Mouse (Mus musculus): ENCODE results near the gene Extl2. TPM values are rescaled to one million over a fixed set of nuclear protein-coding genes. Genes with fewer than 3 reads are reported as not detected.

Gene Extl2
- polyA plus RNA-seq, 1 experiment: 5.6 TPM

- no peaks in the 10 kb centered on the region for H3K27me3 ChIP-seq (ENCODE audit: control insufficient read depth, insufficient read depth, low read length)
- H3K36me3 ChIP-seq (ENCODE audit: control insufficient read depth, insufficient read depth, low read length): no peaks in the 10 kb centered on the region
- H3K4me3 ChIP-seq (ENCODE audit: control insufficient read depth, low read depth, low read length): no peak overlapping the region
- H3K4me1 ChIP-seq (ENCODE audit: control insufficient read depth, insufficient read depth, low read length): peaks cover 4% of the 10 kb centered on the region
- no peak for TF ChIP-seq POLR2A (IDR thresholded peaks at IDR 0.05; ENCODE audit: control insufficient read depth, low read depth, low read length)
- no peak for TF ChIP-seq CTCF (IDR thresholded peaks at IDR 0.05; ENCODE audit: control insufficient read depth, insufficient read depth, insufficient replicate concordance, low read depth, low read length)
- no peak overlapping the region for H3K27ac ChIP-seq (ENCODE audit: control insufficient read depth, insufficient read depth, low read depth, low read length)
Observed at GRCm38 (mm10) chr3:116009622-116010344, 2.5 kb downstream of the Extl2 start.

- H3K4me3 ChIP-seq (ENCODE audit: control insufficient read depth, low read depth, low read length): no peak overlapping the region
- H3K36me3 ChIP-seq (ENCODE audit: control insufficient read depth, insufficient read depth, low read length): no peaks in the 10 kb centered on the region
- H3K27me3 ChIP-seq (ENCODE audit: control insufficient read depth, insufficient read depth, low read length): no peaks in the 10 kb centered on the region
- no peaks in the 10 kb centered on the region for H3K4me1 ChIP-seq (ENCODE audit: control insufficient read depth, insufficient read depth, low read length)
- H3K27ac ChIP-seq (ENCODE audit: control insufficient read depth, insufficient read depth, low read depth, low read length): no peak overlapping the region
- TF ChIP-seq CTCF (IDR thresholded peaks at IDR 0.05; ENCODE audit: control insufficient read depth, insufficient read depth, insufficient replicate concordance, low read depth, low read length) (no peak), POLR2A (IDR thresholded peaks at IDR 0.05; ENCODE audit: control insufficient read depth, low read depth, low read length) (no peak)
Observed at GRCm38 (mm10) chr3:116014901-116015300, 7.6 kb downstream of the Extl2 start.

- Histone ChIP-seq H3K27me3 (ENCODE audit: control insufficient read depth, insufficient read depth, low read length) (no peaks in the 10 kb centered on the region), H3K4me1 (ENCODE audit: control insufficient read depth, insufficient read depth, low read length) (no peaks in the 10 kb centered on the region), H3K4me3 (ENCODE audit: control insufficient read depth, low read depth, low read length) (no peak overlapping the region), H3K27ac (ENCODE audit: control insufficient read depth, insufficient read depth, low read depth, low read length) (no peak overlapping the region), H3K36me3 (ENCODE audit: control insufficient read depth, insufficient read depth, low read length) (no peaks in the 10 kb centered on the region)
- TF ChIP-seq POLR2A (IDR thresholded peaks at IDR 0.05; ENCODE audit: control insufficient read depth, low read depth, low read length): no peak
- TF ChIP-seq CTCF (IDR thresholded peaks at IDR 0.05; ENCODE audit: control insufficient read depth, insufficient read depth, insufficient replicate concordance, low read depth, low read length): no peak
Observed at GRCm38 (mm10) chr3:116016116-116016515, 8.9 kb downstream of the Extl2 start.

- Histone ChIP-seq H3K36me3 (ENCODE audit: control insufficient read depth, insufficient read depth, low read length) (no peaks in the 10 kb centered on the region), H3K4me3 (ENCODE audit: control insufficient read depth, low read depth, low read length) (no peak overlapping the region), H3K27ac (ENCODE audit: control insufficient read depth, insufficient read depth, low read depth, low read length) (no peak overlapping the region), H3K27me3 (ENCODE audit: control insufficient read depth, insufficient read depth, low read length) (no peaks in the 10 kb centered on the region), H3K4me1 (ENCODE audit: control insufficient read depth, insufficient read depth, low read length) (no peaks in the 10 kb centered on the region)
- TF ChIP-seq POLR2A (IDR thresholded peaks at IDR 0.05; ENCODE audit: control insufficient read depth, low read depth, low read length) (no peak), CTCF (IDR thresholded peaks at IDR 0.05; ENCODE audit: control insufficient read depth, insufficient read depth, insufficient replicate concordance, low read depth, low read length) (no peak)
Observed at GRCm38 (mm10) chr3:116018606-116019005, 11.3 kb downstream of the Extl2 start.

GRCm38 (mm10) chr3:116019136-116019535, 11.9 kb downstream of the Extl2 start:
- H3K36me3 ChIP-seq (ENCODE audit: control insufficient read depth, insufficient read depth, low read length): no peaks in the 10 kb centered on the region
- TF ChIP-seq POLR2A (IDR thresholded peaks at IDR 0.05; ENCODE audit: control insufficient read depth, low read depth, low read length) (no peak), CTCF (IDR thresholded peaks at IDR 0.05; ENCODE audit: control insufficient read depth, insufficient read depth, insufficient replicate concordance, low read depth, low read length) (no peak)
- H3K27ac ChIP-seq (ENCODE audit: control insufficient read depth, insufficient read depth, low read depth, low read length): no peak overlapping the region
- no peaks in the 10 kb centered on the region for H3K27me3 ChIP-seq (ENCODE audit: control insufficient read depth, insufficient read depth, low read length)
- peaks cover 3% of the 10 kb centered on the region; the same call in 1 of the 2 replicates for H3K4me1 ChIP-seq (ENCODE audit: control insufficient read depth, insufficient read depth, low read length)
- no peak overlapping the region for H3K4me3 ChIP-seq (ENCODE audit: control insufficient read depth, low read depth, low read length)

- Histone ChIP-seq H3K27me3 (ENCODE audit: control insufficient read depth, insufficient read depth, low read length) (no peaks in the 10 kb centered on the region), H3K4me3 (ENCODE audit: control insufficient read depth, low read depth, low read length) (peak overlapping the region; percentile 34), H3K4me1 (ENCODE audit: control insufficient read depth, insufficient read depth, low read length) (peaks cover 6% of the 10 kb centered on the region), H3K27ac (ENCODE audit: control insufficient read depth, insufficient read depth, low read depth, low read length) (no peak overlapping the region), H3K36me3 (ENCODE audit: control insufficient read depth, insufficient read depth, low read length) (no peaks in the 10 kb centered on the region; the same call in 1 of the 2 replicates)
- no peak for TF ChIP-seq POLR2A (IDR thresholded peaks at IDR 0.05; ENCODE audit: control insufficient read depth, low read depth, low read length)
- no peak for TF ChIP-seq CTCF (IDR thresholded peaks at IDR 0.05; ENCODE audit: control insufficient read depth, insufficient read depth, insufficient replicate concordance, low read depth, low read length)
Observed at GRCm38 (mm10) chr3:116024236-116024635, 17.0 kb downstream of the Extl2 start.

GRCm38 (mm10) chr3:116024669-116025068, 17.4 kb downstream of the Extl2 start:
- no peaks in the 10 kb centered on the region for H3K27me3 ChIP-seq (ENCODE audit: control insufficient read depth, insufficient read depth, low read length)
- H3K4me1 ChIP-seq (ENCODE audit: control insufficient read depth, insufficient read depth, low read length): peaks cover 6% of the 10 kb centered on the region
- H3K4me3 ChIP-seq (ENCODE audit: control insufficient read depth, low read depth, low read length): peak overlapping the region; percentile 34
- H3K27ac ChIP-seq (ENCODE audit: control insufficient read depth, insufficient read depth, low read depth, low read length): no peak overlapping the region
- no peaks in the 10 kb centered on the region; the same call in 1 of the 2 replicates for H3K36me3 ChIP-seq (ENCODE audit: control insufficient read depth, insufficient read depth, low read length)
- TF ChIP-seq POLR2A (IDR thresholded peaks at IDR 0.05; ENCODE audit: control insufficient read depth, low read depth, low read length): no peak

All from testis, adult 2 months (tissue).